Comparison of ENCODE assay signal across 1 mouse cellular context in genomic region chr9:64794448-64795420, GRCm38 (mm10).
A peak's percentile ranks its signal among the peaks of the same experiment; 100 is the strongest.
TF ChIP-seq lines count a peak whose summit lies in the region.

No protein-coding gene starts in this region.

TF ChIP-seq in CH12.LX, 34 proteins besides CTCF, POLR2A, EP300 and RAD21:
- TF ChIP-seq MAZ (IDR thresholded peaks at IDR 0.05; ENCODE audit: low read depth, low read length) (no peak), NRF1 (IDR thresholded peaks at IDR 0.05; ENCODE audit: low read depth, low read length) (no peak), POLR2AphosphoS2 (IDR thresholded peaks at IDR 0.05; ENCODE audit: low read depth, low read length) (no peak), ZNF384 (IDR thresholded peaks at IDR 0.05; ENCODE audit: low read depth, low read length) (peak; percentile 63; the same call in 1 of the 2 replicates), ELF1 (IDR thresholded peaks at IDR 0.05; ENCODE audit: low read depth, low read length) (no peak), HCFC1 (IDR thresholded peaks at IDR 0.05; ENCODE audit: low read depth, low read length) (no peak), BHLHE40 (IDR thresholded peaks at IDR 0.05; ENCODE audit: low read depth, low read length) (no peak), SMC3 (IDR thresholded peaks at IDR 0.05; ENCODE audit: low read depth, low read length) (peak; percentile 43), MXI1 (IDR thresholded peaks at IDR 0.05; ENCODE audit: low read depth, low read length) (no peak), CHD1 (IDR thresholded peaks at IDR 0.05; ENCODE audit: low read depth, low read length) (no peak)
